Mouse (Mus musculus) stomach, embryonic 16.5 days (tissue): Measurements from ENCODE around the gene Miga2. TPM values are rescaled to one million over a fixed set of nuclear protein-coding genes. Genes with fewer than 3 reads are reported as not detected.
A peak's percentile ranks its signal among the peaks of the same experiment; 100 is the strongest.

ENCODE experiments used
- ATAC-seq: fragments of 200-750 bp; cut with Nextera tagmentation; 2 replicates; pipeline ENCODE4 v1.8.0; 2017; ENCODE audit warnings: moderate number of reproducible peaks, moderate TSS enrichment; ENCODE audit not compliant: insufficient read depth, low FRiP score
- H3K27ac ChIP-seq: fragments of 300-500 bp; sonication (generic); 2 replicates; pipeline ENCODE4 v1.5.1; 2014; ENCODE audit warnings: low read length
- H3K27me3 ChIP-seq: fragments of 300-500 bp; sonication (generic); 2 replicates; pipeline ENCODE4 v1.6.1; 2014; ENCODE audit warnings: low read length, control low read depth, mixed read lengths; ENCODE audit not compliant: control insufficient read depth, insufficient read depth
- H3K36me3 ChIP-seq: fragments of 300-500 bp; sonication (generic); 2 replicates; pipeline ENCODE4 v1.6.1; 2014; ENCODE audit warnings: low read length; ENCODE audit not compliant: control insufficient read depth, insufficient read depth
- H3K4me1 ChIP-seq: fragments of 300-500 bp; sonication (generic); 2 replicates; pipeline ENCODE4 v1.6.1; 2014; ENCODE audit warnings: low read length, control low read depth, mixed read lengths; ENCODE audit not compliant: control insufficient read depth, insufficient read depth
- H3K4me2 ChIP-seq: fragments of 300-500 bp; sonication (generic); 2 replicates; pipeline ENCODE4 v1.6.1; 2014; ENCODE audit warnings: low read depth, low read length, mixed read lengths
- H3K4me3 ChIP-seq: fragments of 300-500 bp; sonication (generic); replicated peaks from 2 replicates; pipeline ENCODE4 v1.5.1; 2014; ENCODE audit warnings: mild to moderate bottlenecking, low read length
- H3K9ac ChIP-seq: fragments of 300-500 bp; sonication (generic); 2 replicates; pipeline ENCODE4 v1.6.1; 2014; ENCODE audit warnings: low read length
- H3K9me3 ChIP-seq: fragments of 300-500 bp; sonication (generic); replicated peaks from 2 replicates; pipeline ENCODE4 v1.6.1; 2016; ENCODE audit warnings: low read length, control low read depth; ENCODE audit not compliant: control insufficient read depth
- WGBS: fragments of 180-500 bp; shearing (Covaris S2); extraction: QIAGEN DNeasy Blood & Tissue Kit; methylation state at CpG from one replicate; pipeline ENCODE4 v1.1.7; 2014; 5-methylcytosine and 5-hydroxymethylcytosine counted together
- microRNA-seq: library from miRNA; unstranded; fragments of <30 nt; microRNA quantifications from one replicate; pipeline ENCODE4, GENCODE M21; 2016
- polyA plus RNA-seq: library from polyadenylated mRNA; unstranded; fragments of >200 nt; fragmentation: Nextera tagmentation; extraction: Ambion mirVana; gene quantifications from 2 replicates; pipeline ENCODE4 v1.2.1, GENCODE M21; 2015

Gene Miga2
- polyA plus RNA-seq, 1 experiment from 2014 or later = 26.3 TPM

GRCm38 (mm10) chr2:30417595-30418165 lies 53.6 kb downstream of the Miga2 start:
- WGBS = 63% methylated on average over 5 of the region's 5 CpGs
- no peaks in the 10 kb centered on the region for H3K36me3 ChIP-seq
- peak overlapping the region; percentile 66; the same call in 1 of the 2 replicates for H3K4me2 ChIP-seq
- no peak overlapping the region for H3K27ac ChIP-seq
- no peak for ATAC-seq
- H3K4me1 ChIP-seq = peaks cover 24% of the 10 kb centered on the region
- H3K4me3 ChIP-seq = no peak overlapping the region
- no peaks in the 10 kb centered on the region for H3K27me3 ChIP-seq
- H3K9ac ChIP-seq = no peak overlapping the region
- H3K9me3 ChIP-seq = no peaks in the 10 kb centered on the region

DNA sequence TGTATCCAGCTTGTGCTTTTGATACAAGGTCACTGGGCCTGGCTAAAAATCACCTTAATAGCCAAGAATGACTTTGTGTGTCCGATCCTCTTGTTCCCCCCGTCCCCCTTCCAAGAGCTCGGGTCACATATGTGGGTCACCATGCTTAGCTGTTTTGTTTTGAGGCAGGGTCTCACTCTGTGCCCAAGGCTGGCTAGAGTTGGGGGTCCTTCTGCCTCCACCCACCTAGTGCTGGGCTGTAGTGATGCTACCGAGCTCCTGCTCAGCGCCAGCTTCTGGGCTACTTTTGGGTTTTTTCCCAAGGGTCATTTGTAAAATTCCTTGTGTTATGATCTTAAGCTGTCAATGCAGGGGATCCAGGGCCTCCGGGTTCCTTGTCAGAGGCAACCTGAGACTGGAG lies 54.2 kb downstream of the Miga2 start:
- no peaks in the 10 kb centered on the region for H3K27me3 ChIP-seq
- no peak overlapping the region for H3K4me2 ChIP-seq
- no peak overlapping the region for H3K4me3 ChIP-seq
- no peaks in the 10 kb centered on the region for H3K9me3 ChIP-seq
- peaks cover 24% of the 10 kb centered on the region for H3K4me1 ChIP-seq
- no peak for ATAC-seq
- 0 out of 2 replicates have a peak overlapping the region, but pooled peaks have one; percentile 4 for H3K9ac ChIP-seq
- 64% methylated on average over 6 of the region's 6 CpGs for WGBS
- H3K36me3 ChIP-seq = no peaks in the 10 kb centered on the region
- H3K27ac ChIP-seq = no peak overlapping the region

DNA sequence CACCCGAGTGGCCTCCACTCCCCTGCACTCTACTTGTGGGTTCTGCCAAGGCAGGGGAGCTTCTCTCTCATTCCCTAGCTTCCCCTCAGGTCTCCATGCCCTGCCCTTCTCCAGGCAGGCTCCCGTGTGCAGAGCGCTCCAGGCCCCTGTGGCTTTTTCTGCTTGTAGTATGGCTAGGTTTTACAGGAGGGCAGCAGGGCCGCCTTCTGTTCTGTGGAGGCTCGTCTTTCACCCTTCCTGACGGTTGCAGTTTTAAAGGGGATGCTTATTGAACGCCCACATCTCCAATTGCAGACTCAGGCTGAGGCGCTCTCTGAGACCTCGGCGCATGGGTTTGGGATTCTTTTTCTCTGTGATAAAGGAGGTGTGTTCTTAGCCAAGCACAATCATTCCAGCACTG lies 55.1 kb downstream of the Miga2 start:
- Histone ChIP-seq H3K9me3 (no peaks in the 10 kb centered on the region), H3K27me3 (no peaks in the 10 kb centered on the region), H3K4me2 (no peak overlapping the region), H3K36me3 (no peaks in the 10 kb centered on the region), H3K27ac (peak overlapping the region; percentile 4; the same call in 1 of the 2 replicates), H3K4me3 (no peak overlapping the region), H3K9ac (peak overlapping the region; percentile 4; the same call in 1 of the 2 replicates), H3K4me1 (peaks cover 24% of the 10 kb centered on the region)
- ATAC-seq = no peak
- whole genome bisulfite sequencing = 29% methylated on average over 10 of the region's 10 CpGs

GRCm38 (mm10) chr2:30421432-30421831 lies 57.4 kb downstream of the Miga2 start:
- H3K4me1 ChIP-seq = peaks cover 24% of the 10 kb centered on the region
- H3K4me2 ChIP-seq = no peak overlapping the region
- H3K36me3 ChIP-seq = peaks cover 1% of the 10 kb centered on the region; the same call in 1 of the 2 replicates
- H3K9me3 ChIP-seq = no peaks in the 10 kb centered on the region
- H3K9ac ChIP-seq = no peak overlapping the region
- no peak for ATAC-seq
- WGBS = 72% methylated on average over 4 of the region's 4 CpGs
- no peak overlapping the region for H3K4me3 ChIP-seq
- no peak overlapping the region for H3K27ac ChIP-seq
- no peaks in the 10 kb centered on the region for H3K27me3 ChIP-seq

DNA sequence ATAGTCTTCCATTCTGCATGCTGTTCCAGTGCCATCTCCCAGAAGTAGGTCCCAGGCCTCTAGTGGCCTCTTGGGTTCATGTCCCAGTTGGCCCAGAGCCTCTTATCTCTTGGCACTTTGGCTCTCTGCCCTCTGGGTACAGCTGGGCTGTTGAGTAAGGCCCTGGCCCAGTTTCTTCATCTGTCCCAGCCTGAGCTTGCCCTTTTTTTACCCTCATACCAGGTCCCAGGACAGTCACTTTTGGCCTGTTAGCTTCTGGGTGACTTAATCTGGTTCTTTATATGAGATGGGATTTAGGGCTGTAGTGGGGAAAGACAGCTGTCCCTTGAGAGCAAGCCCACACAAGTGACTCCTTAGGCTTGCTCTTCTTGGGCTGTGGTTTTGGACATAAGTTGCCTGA lies 65.1 kb downstream of the Miga2 start:
- no peak overlapping the region for H3K27ac ChIP-seq
- no peaks in the 10 kb centered on the region for H3K9me3 ChIP-seq
- H3K4me3 ChIP-seq = no peak overlapping the region
- no peak overlapping the region for H3K4me2 ChIP-seq
- no peak overlapping the region for H3K9ac ChIP-seq
- no peaks in the 10 kb centered on the region for H3K27me3 ChIP-seq
- H3K36me3 ChIP-seq = peaks cover 42% of the 10 kb centered on the region
- H3K4me1 ChIP-seq = no peaks in the 10 kb centered on the region
- ATAC-seq = no peak

Small RNA genes lying within 50 kb of the gene (microRNA-seq; reads per million reads assigned to microRNA genes)
- not detected for gene Gm47292

Other genes starting within 250 kb of the Miga2 start
- 5.1 and 5.4 TPM in 2 replicates for gene Zer1, start 239.6 kb upstream of the Miga2 start, polyA plus RNA-seq
- 5.2 and 5.4 TPM in 2 replicates for gene Tbc1d13, start 230.5 kb upstream of the Miga2 start, polyA plus RNA-seq
- gene Endog, start 192.7 kb upstream of the Miga2 start, polyA plus RNA-seq = 17.5 and 19.0 TPM in 2 replicates
- gene Spout1, start 185.8 kb upstream of the Miga2 start, polyA plus RNA-seq = 62.7 and 65.6 TPM in 2 replicates
- 25.8 and 39.2 TPM in 2 replicates for gene Kyat1, start 158.4 kb upstream of the Miga2 start, polyA plus RNA-seq
- 34.0 and 40.1 TPM in 2 replicates for gene Lrrc8a, start 126.5 kb upstream of the Miga2 start, polyA plus RNA-seq
- 0.24 and 0.30 TPM in 2 replicates for gene Gm28035, start 123.7 kb upstream of the Miga2 start, polyA plus RNA-seq
- 13.3 and 13.5 TPM in 2 replicates for gene Phyhd1, start 98.0 kb upstream of the Miga2 start, polyA plus RNA-seq
- gene Gm28038, start 83.2 kb upstream of the Miga2 start, polyA plus RNA-seq = not detected in 2 replicates
- gene Dolk, start 77.9 kb upstream of the Miga2 start, polyA plus RNA-seq = 32.4 and 34.0 TPM in 2 replicates
- 26.0 and 30.5 TPM in 2 replicates for gene Nup188, start 77.8 kb upstream of the Miga2 start, polyA plus RNA-seq
- 107 and 118 TPM in 2 replicates for gene Sh3glb2, start 4.9 kb upstream of the Miga2 start, polyA plus RNA-seq
- gene Dolpp1, start 28.0 kb downstream of the Miga2 start, polyA plus RNA-seq = 39.0 and 45.8 TPM in 2 replicates
- gene Crat, start 51.6 kb downstream of the Miga2 start, polyA plus RNA-seq = 27.7 and 29.0 TPM in 2 replicates
- 138 and 146 TPM in 2 replicates for gene Ptpa, start 51.8 kb downstream of the Miga2 start, polyA plus RNA-seq
- gene Ier5l, start 110.0 kb downstream of the Miga2 start, polyA plus RNA-seq = 0.56 and 0.83 TPM in 2 replicates
- gene Cstad, start 230.8 kb downstream of the Miga2 start, polyA plus RNA-seq = 0.34 and 1.1 TPM in 2 replicates